ENCODE assay signal across 8 mouse cellular contexts in the genomic region with DNA sequence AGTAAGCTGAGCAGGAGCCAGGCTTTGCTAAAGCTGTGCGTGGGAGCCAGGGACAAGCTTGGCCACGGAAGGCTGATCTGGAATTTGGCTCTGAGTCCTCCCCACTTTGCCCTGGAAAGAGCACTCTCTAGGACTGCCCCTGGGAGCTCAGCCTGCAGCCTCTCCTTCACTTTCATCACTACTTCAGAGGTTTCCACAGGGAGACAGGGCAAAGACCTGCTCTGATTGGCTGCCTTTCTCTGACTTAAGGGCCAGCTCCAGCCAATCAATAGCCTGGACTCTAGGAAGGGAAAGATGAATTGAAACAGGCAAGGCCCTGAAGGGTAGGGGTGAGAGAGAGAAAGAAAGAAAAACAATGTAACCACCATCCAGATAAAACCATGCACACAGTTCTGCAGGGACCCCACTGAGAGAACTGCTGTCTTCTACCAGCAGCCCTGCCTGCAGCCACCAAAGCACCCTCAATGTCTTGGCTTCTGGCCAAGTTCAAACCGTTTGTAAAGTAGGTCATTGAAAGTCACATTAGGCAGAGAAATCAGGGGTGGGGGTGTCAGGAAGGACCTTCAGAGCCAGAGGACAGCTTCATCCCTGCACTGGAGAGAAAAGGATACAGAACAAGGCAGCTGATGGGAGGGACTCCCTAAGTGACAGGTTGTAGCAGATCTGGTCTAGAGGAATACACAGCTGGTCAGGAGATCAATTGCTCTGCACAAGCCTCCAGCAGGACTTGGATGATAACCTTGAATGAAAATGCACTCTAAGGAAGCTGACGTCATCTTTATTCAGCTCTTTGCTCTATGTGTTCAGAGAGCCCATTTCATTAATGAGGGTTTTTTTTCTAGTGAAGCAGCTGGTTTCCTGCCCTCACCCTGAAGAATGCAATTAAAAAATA. TPM values are rescaled to one million over a fixed set of nuclear protein-coding genes. Genes with fewer than 3 reads are reported as not detected.
A peak's percentile ranks its signal among the peaks of the same experiment; 100 is the strongest.
DNase-seq lines count a peak whose midpoint lies in the region; ATAC-seq and TF ChIP-seq lines count a peak whose summit lies in the region.

No protein-coding gene starts in this region.

- H3K4me2 ChIP-seq in hindbrain, embryonic 15.5 days, result peak overlapping the region; percentile 46
- peak overlapping the region; percentile 23 for H3K4me2 ChIP-seq in neural tube, embryonic 14.5 days (ENCODE audit: low read depth, low read length)

- peak; percentile 87 for ATAC-seq in hindbrain, embryonic 15.5 days (ENCODE audit: low FRiP score, low read depth)
- ATAC-seq in neural tube, embryonic 14.5 days (ENCODE audit: low read depth), result peak; percentile 79

- no peaks in the 10 kb centered on the region for H3K9me3 ChIP-seq in hindbrain, embryonic 15.5 days
- no peaks in the 10 kb centered on the region for H3K9me3 ChIP-seq in limb, embryonic 10.5 days (replicated peaks)
- H3K9me3 ChIP-seq in neural tube, embryonic 14.5 days (ENCODE audit: control insufficient read depth, low read length), result no peaks in the 10 kb centered on the region

- peak in 1 of 2 experiments; percentile 32 for DNase-seq in layer of hippocampus, adult 2 months (ENCODE audit: low spot score in 2 of 2)
- no peak for DNase-seq in layer of hippocampus, adult 9-10 months (ENCODE audit: low spot score)
- peak; percentile 50 for DNase-seq in gastrocnemius, adult 2 months
- peak; percentile 46 for DNase-seq in limb, embryonic 10.5 days (ENCODE audit: low spot score)
- DNase-seq in T-cell, adult 2 months (ENCODE audit: low spot score), result no peak

- no peaks in the 10 kb centered on the region for H3K36me3 ChIP-seq in hindbrain, embryonic 15.5 days
- no peaks in the 10 kb centered on the region for H3K36me3 ChIP-seq in limb, embryonic 10.5 days
- H3K36me3 ChIP-seq in neural tube, embryonic 14.5 days (ENCODE audit: control insufficient read depth, insufficient read depth, low read length), result no peaks in the 10 kb centered on the region

- H3K27ac ChIP-seq in layer of hippocampus, adult 2 months, result peak overlapping the region; percentile 21; the same call in 1 of the 2 replicates
- no peak overlapping the region for H3K27ac ChIP-seq in cortical plate, adult 2 months (ENCODE audit: insufficient read depth, low read length)
- H3K27ac ChIP-seq in gastrocnemius, adult 2 months, result no peak overlapping the region
- peak overlapping the region; percentile 68 for H3K27ac ChIP-seq in hindbrain, embryonic 15.5 days (replicated peaks)
- peak overlapping the region; percentile 71 for H3K27ac ChIP-seq in limb, embryonic 10.5 days
- peak overlapping the region; percentile 36; the same call in 1 of the 2 replicates for H3K27ac ChIP-seq in neural tube, embryonic 14.5 days (ENCODE audit: low read depth, low read length)

- H3K27me3 ChIP-seq in hindbrain, embryonic 15.5 days, result no peaks in the 10 kb centered on the region
- H3K27me3 ChIP-seq in limb, embryonic 10.5 days (ENCODE audit: low read depth, poor library complexity, severe bottlenecking), result 0 out of 2 replicates have a peak, but pooled peaks cover 11% of the 10 kb centered on the region
- no peaks in the 10 kb centered on the region for H3K27me3 ChIP-seq in neural tube, embryonic 14.5 days (ENCODE audit: control insufficient read depth, insufficient read depth, low read length)

- peak; percentile 50; the same call in 1 of the 2 replicates for TF ChIP-seq POLR2A in cortical plate, adult 2 months (IDR thresholded peaks at IDR 0.05; ENCODE audit: extremely low read depth, insufficient read depth, low read length)

- WGBS in hindbrain, embryonic 15.5 days, result 3% methylated on average over 4 of the region's 4 CpGs
- WGBS in limb, embryonic 10.5 days, result 35% methylated on average over 4 of the region's 4 CpGs
- 11% methylated on average over 4 of the region's 4 CpGs for WGBS in neural tube, embryonic 14.5 days

- peaks cover 6% of the 10 kb centered on the region; the same call in 1 of the 2 replicates for H3K4me1 ChIP-seq in cortical plate, adult 2 months (ENCODE audit: control insufficient read depth, insufficient read depth, low read length)
- H3K4me1 ChIP-seq in hindbrain, embryonic 15.5 days (replicated peaks), result peaks cover 40% of the 10 kb centered on the region
- peaks cover 24% of the 10 kb centered on the region for H3K4me1 ChIP-seq in limb, embryonic 10.5 days
- peaks cover 22% of the 10 kb centered on the region for H3K4me1 ChIP-seq in neural tube, embryonic 14.5 days (ENCODE audit: control insufficient read depth, insufficient read depth, low read length)

- no peak overlapping the region for H3K4me3 ChIP-seq in layer of hippocampus, adult 2 months
- H3K4me3 ChIP-seq in cortical plate, adult 2 months (ENCODE audit: insufficient read depth, low read length), result no peak overlapping the region
- H3K4me3 ChIP-seq in gastrocnemius, adult 2 months, result no peak overlapping the region
- no peak overlapping the region for H3K4me3 ChIP-seq in hindbrain, embryonic 15.5 days
- H3K4me3 ChIP-seq in limb, embryonic 10.5 days, result peak overlapping the region; percentile 9; the same call in 1 of the 2 replicates
- H3K4me3 ChIP-seq in neural tube, embryonic 14.5 days (ENCODE audit: low read depth, low read length), result no peak overlapping the region

- no peak overlapping the region for H3K9ac ChIP-seq in hindbrain, embryonic 15.5 days
- H3K9ac ChIP-seq in neural tube, embryonic 14.5 days (replicated peaks; ENCODE audit: low read depth, low read length), result no peak overlapping the region; the same call in 1 of the 2 replicates

- no peak for TF ChIP-seq CTCF in layer of hippocampus, adult 2 months (conservative IDR thresholded peaks at IDR 0.05)
- TF ChIP-seq CTCF in cortical plate, adult 2 months (IDR thresholded peaks at IDR 0.05; ENCODE audit: extremely low read depth, insufficient read depth, low read length), result no peak
- no peak for TF ChIP-seq CTCF in gastrocnemius, adult 2 months (IDR thresholded peaks at IDR 0.05)

- intact Hi-C loops in gastrocnemius, adult 2 months (cut with DNase I), result no loop called here

RNA-seq across cellular contexts. Expression of a gene that starts 41.6 kb away (rescaled TPM):
- 100 to 1,000 TPM; 128 to 131 TPM for total RNA-seq in layer of hippocampus, adult 2 months (2021)
- polyA plus RNA-seq in cortical plate, adult 2 months (2012; rRNA removed), result 34.1 and 34.4 TPM in 2 replicates
- total RNA-seq in gastrocnemius, adult 2 months (2021), result 10 to 100 TPM; 40.4 to 56.3 TPM
- polyA plus RNA-seq in hindbrain, embryonic 15.5 days (2015; fragmentation: Nextera tagmentation; extraction: Ambion mirVana), result 7.8 and 8.1 TPM in 2 replicates
- 1.0 and 1.4 TPM in 2 replicates for polyA plus RNA-seq in limb, embryonic 10.5 days (2016; fragmentation: Nextera tagmentation; extraction: Ambion mirVana)
- polyA plus RNA-seq in neural tube, embryonic 14.5 days (2014; fragmentation: Nextera tagmentation; extraction: Ambion mirVana), result 7.5 and 9.4 TPM in 2 replicates

Comparison
In these comparisons a context has a peak if more than half of its experiments do, and no peak if none do; other contexts are left out.
1. DNase-seq: peak in gastrocnemius, adult 2 months (single experiment) and limb, embryonic 10.5 days (single experiment); none in layer of hippocampus, adult 9-10 months (single experiment) and T-cell, adult 2 months (single experiment).
2. H3K27ac ChIP-seq: peak in layer of hippocampus, adult 2 months (single experiment), hindbrain, embryonic 15.5 days (single experiment), limb, embryonic 10.5 days (single experiment) and neural tube, embryonic 14.5 days (single experiment); none in cortical plate, adult 2 months (single experiment) and gastrocnemius, adult 2 months (single experiment).